14 mouse cellular contexts compared by ENCODE assay signal in the genomic region with DNA sequence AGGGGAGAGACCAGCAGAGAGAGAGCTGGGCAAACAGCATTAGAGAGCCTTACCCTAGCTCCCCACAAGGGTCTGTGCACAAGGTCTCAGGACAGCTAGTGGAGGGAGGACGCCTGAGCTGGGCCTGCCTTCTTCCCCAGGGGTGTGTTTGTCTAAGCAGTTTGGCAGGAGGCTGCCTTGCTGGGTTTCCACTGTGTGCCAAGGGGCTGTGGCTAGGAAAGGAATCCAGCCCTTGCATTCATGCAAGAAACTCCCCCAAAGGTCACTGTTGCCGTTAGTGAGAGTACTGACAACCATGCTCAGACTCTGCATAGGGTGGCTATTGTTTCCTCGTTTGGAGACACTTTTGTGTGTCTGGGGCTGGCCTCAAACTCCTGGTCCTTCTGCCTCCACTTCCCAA.
"Had no signal": no experiment of that assay in that cellular context is flagged by ENCODE, and none has a peak within 500 bp of the region (broad histone marks: within the 10 kb centered on the region; RNA-seq: fewer than 3 reads in every experiment).

No protein-coding gene starts in this region.

- H3K9me3 ChIP-seq: limb, embryonic 10.5 days; liver, embryonic 15.5 days; midbrain, embryonic 15.5 days; neural tube, embryonic 12.5 days had no signal

- H3K4me2 ChIP-seq: liver, embryonic 11.5 days; liver, embryonic 15.5 days; midbrain, embryonic 15.5 days; neural tube, embryonic 12.5 days had no signal

- DNase-seq: kidney, adult 8-10 months; kidney, postnatal 4 days; lung, adult 2 months; lung, postnatal 36 days; right cerebral cortex, postnatal 14 days; thymus, adult 18-20 months; thymus, postnatal 14 days had no signal

- H3K4me3 ChIP-seq: layer of hippocampus, adult 2 months; limb, embryonic 10.5 days; liver, embryonic 15.5 days; midbrain, embryonic 15.5 days; neural tube, embryonic 12.5 days had no signal

- H3K27ac ChIP-seq: layer of hippocampus, adult 2 months; limb, embryonic 10.5 days; liver, embryonic 15.5 days; midbrain, embryonic 15.5 days; neural tube, embryonic 12.5 days had no signal

- ATAC-seq: intestine, postnatal 0 days; midbrain, embryonic 15.5 days had no signal

- H3K36me3 ChIP-seq: limb, embryonic 10.5 days; liver, embryonic 15.5 days; midbrain, embryonic 15.5 days; neural tube, embryonic 12.5 days had no signal

- H3K4me1 ChIP-seq: liver, embryonic 15.5 days; neural tube, embryonic 12.5 days had no signal

- H3K9ac ChIP-seq: liver, embryonic 15.5 days; midbrain, embryonic 15.5 days; neural tube, embryonic 12.5 days had no signal
